28 mouse cellular contexts compared by ENCODE assay signal in genomic region chr5:106765335-106765734, GRCm38 (mm10).
"Had no signal": no experiment of that assay in that cellular context is flagged by ENCODE, and none has a peak within 500 bp of the region (broad histone marks: within the 10 kb centered on the region; RNA-seq: fewer than 3 reads in every experiment).

No protein-coding gene starts in this region.

- H3K27me3 ChIP-seq: embryonic facial prominence, embryonic 12.5 days; embryonic facial prominence, embryonic 13.5 days; embryonic facial prominence, embryonic 15.5 days; forebrain, embryonic 12.5 days; forebrain, embryonic 13.5 days; forebrain, embryonic 15.5 days had no signal

- H3K9me3 ChIP-seq: embryonic facial prominence, embryonic 10.5 days; embryonic facial prominence, embryonic 12.5 days; embryonic facial prominence, embryonic 13.5 days; embryonic facial prominence, embryonic 15.5 days; forebrain, embryonic 10.5 days; forebrain, embryonic 12.5 days; forebrain, embryonic 13.5 days; forebrain, embryonic 15.5 days; heart, embryonic 10.5 days had no signal

- ATAC-seq: forebrain, embryonic 13.5 days; forebrain, embryonic 14.5 days; forebrain, embryonic 15.5 days; forebrain, embryonic 16.5 days; forebrain, postnatal 0 days had no signal

- DNase-seq: cerebellum, adult 9-11 months; cerebellum, postnatal 10 days; cerebellum, postnatal 14 days; cerebellum, postnatal 25 days; cerebellum, postnatal 36 days; embryo, embryonic 11 days; forebrain, postnatal 0 days; gastrocnemius, adult 2 months; gastrocnemius, postnatal 10 days; gastrocnemius, postnatal 14 days; gastrocnemius, postnatal 25 days; gastrocnemius, postnatal 36 days; heart, adult 11 months; heart, adult 18-20 months; heart, adult 2 months had no signal

- H3K4me1 ChIP-seq: embryonic facial prominence, embryonic 12.5 days; embryonic facial prominence, embryonic 13.5 days; embryonic facial prominence, embryonic 15.5 days; forebrain, embryonic 10.5 days; forebrain, embryonic 13.5 days had no signal

- H3K9ac ChIP-seq: embryonic facial prominence, embryonic 12.5 days; embryonic facial prominence, embryonic 13.5 days; embryonic facial prominence, embryonic 15.5 days; forebrain, embryonic 12.5 days; forebrain, embryonic 13.5 days; forebrain, embryonic 15.5 days; forebrain, postnatal 0 days had no signal

- H3K27ac ChIP-seq: embryonic facial prominence, embryonic 10.5 days; embryonic facial prominence, embryonic 12.5 days; embryonic facial prominence, embryonic 13.5 days; embryonic facial prominence, embryonic 15.5 days; forebrain, embryonic 10.5 days; forebrain, embryonic 12.5 days; forebrain, embryonic 13.5 days; forebrain, embryonic 15.5 days; gastrocnemius, adult 2 months; heart, adult 2 months; heart, embryonic 10.5 days had no signal

- H3K4me3 ChIP-seq: embryonic facial prominence, embryonic 10.5 days; embryonic facial prominence, embryonic 12.5 days; embryonic facial prominence, embryonic 13.5 days; embryonic facial prominence, embryonic 15.5 days; erythroblast, embryonic 14.5 days; forebrain, embryonic 10.5 days; forebrain, embryonic 12.5 days; forebrain, embryonic 13.5 days; forebrain, embryonic 15.5 days; gastrocnemius, adult 2 months; heart, adult 2 months; heart, embryonic 10.5 days had no signal

- H3K36me3 ChIP-seq: embryonic facial prominence, embryonic 10.5 days; embryonic facial prominence, embryonic 12.5 days; embryonic facial prominence, embryonic 13.5 days; embryonic facial prominence, embryonic 15.5 days; forebrain, embryonic 10.5 days; forebrain, embryonic 12.5 days; forebrain, embryonic 15.5 days; heart, embryonic 10.5 days had no signal

- H3K4me2 ChIP-seq: embryonic facial prominence, embryonic 12.5 days; embryonic facial prominence, embryonic 13.5 days; embryonic facial prominence, embryonic 15.5 days; forebrain, embryonic 12.5 days; forebrain, embryonic 13.5 days; forebrain, embryonic 15.5 days; heart, embryonic 11.5 days had no signal
